Comparison of ENCODE assay signal across 23 mouse cellular contexts in genomic region chr14:86741855-86742531, GRCm38 (mm10).
DNase-seq lines count a peak whose midpoint lies in the region; ATAC-seq and TF ChIP-seq lines count a peak whose summit lies in the region.
"Had no signal": no experiment of that assay in that cellular context is flagged by ENCODE, and none has a peak within 500 bp of the region (broad histone marks: within the 10 kb centered on the region; RNA-seq: fewer than 3 reads in every experiment).

No protein-coding gene starts in this region.

- peaks cover 23% of the 10 kb centered on the region for H3K36me3 ChIP-seq in G1E (replicated peaks)
- no peaks in the 10 kb centered on the region for H3K36me3 ChIP-seq in liver, embryonic 16.5 days (ENCODE audit: control insufficient read depth, insufficient read depth)
- H3K36me3 ChIP-seq: embryonic facial prominence, embryonic 13.5 days; hindbrain, embryonic 12.5 days; limb, embryonic 10.5 days had no signal

- peaks cover 17% of the 10 kb centered on the region for H3K4me1 ChIP-seq in G1E (ENCODE audit: insufficient read depth, low read depth, low read length)
- peaks cover 7% of the 10 kb centered on the region for H3K4me1 ChIP-seq in bone marrow, adult 2 months (ENCODE audit: control insufficient read depth, insufficient read depth, low read length)
- H3K4me1 ChIP-seq in liver, embryonic 16.5 days (ENCODE audit: control insufficient read depth, low read depth, low read length) = peaks cover 17% of the 10 kb centered on the region
- H3K4me1 ChIP-seq: embryonic facial prominence, embryonic 13.5 days; hindbrain, embryonic 12.5 days; limb, embryonic 10.5 days had no signal

- no peak for DNase-seq in G1E (ENCODE audit: low spot score)
- no peak for DNase-seq in B cell, adult 2 months
- DNase-seq in layer of hippocampus, adult 9-11 months = no peak
- DNase-seq in gastrocnemius, postnatal 4 days (ENCODE audit: low spot score in 2 of 2) = no peak
- DNase-seq: adrenal gland, postnatal 14 days; cerebellum, adult 9-11 months; gastrocnemius, postnatal 36 days; kidney, adult 2 months; kidney, postnatal 14 days; lung, adult 18-20 months; lung, postnatal 14 days; retina, postnatal 1 day; thymus, adult 2 months had no signal

- peak overlapping the region; percentile 69; the same call in 1 of the 2 replicates for H3K27ac ChIP-seq in bone marrow, adult 2 months (ENCODE audit: control insufficient read depth, insufficient read depth, low read depth, low read length, poor library complexity)
- peak overlapping the region; percentile 84 for H3K27ac ChIP-seq in liver, embryonic 16.5 days (ENCODE audit: low read length)
- H3K27ac ChIP-seq: embryonic facial prominence, embryonic 13.5 days; heart, embryonic 10.5 days; hindbrain, embryonic 12.5 days; left cerebral cortex, adult 2 months; limb, embryonic 10.5 days had no signal

- peak; percentile 79 for ATAC-seq in G1E (ENCODE audit: extremely low read depth, insufficient number of reproducible peaks, low FRiP score, poor library complexity, severe bottlenecking)
- peak; percentile 90 for ATAC-seq in erythroid progenitor cell, adult 5-6 weeks (replicated peaks; ENCODE audit: low FRiP score, poor library complexity, severe bottlenecking)
- peak; percentile 96 for ATAC-seq in liver, embryonic 16.5 days (ENCODE audit: low read depth)
- ATAC-seq: activated CD4-positive, CD25-positive, alpha-beta regulatory T cell, adult 4 months; forebrain, embryonic 16.5 days had no signal

- H3K4me2 ChIP-seq in liver, embryonic 16.5 days (ENCODE audit: low read depth, low read length) = peak overlapping the region; percentile 51
- H3K4me2 ChIP-seq: embryonic facial prominence, embryonic 13.5 days; hindbrain, embryonic 12.5 days had no signal

- no peak for TF ChIP-seq POLR2A in bone marrow, adult 2 months (IDR thresholded peaks at IDR 0.05; ENCODE audit: borderline replicate concordance, control insufficient read depth, low read depth, low read length)

- WGBS in bone marrow, adult 2 months = 82% methylated on average over 7 of the region's 7 CpGs
- 53% methylated on average over 7 of the region's 7 CpGs for WGBS in liver, embryonic 16.5 days (ENCODE audit: insufficient replicate concordance)

- TF ChIP-seq CTCF in G1E (IDR thresholded peaks at IDR 0.05; ENCODE audit: low read depth, low read length) = no peak
- no peak for TF ChIP-seq CTCF in bone marrow, adult 2 months (IDR thresholded peaks at IDR 0.05; ENCODE audit: control insufficient read depth, insufficient read depth, low read length)

- no peaks in the 10 kb centered on the region for H3K9me3 ChIP-seq in G1E (replicated peaks)
- no peaks in the 10 kb centered on the region for H3K9me3 ChIP-seq in liver, embryonic 16.5 days (replicated peaks; ENCODE audit: control insufficient read depth, low read length)
- H3K9me3 ChIP-seq: embryonic facial prominence, embryonic 13.5 days; heart, embryonic 10.5 days; hindbrain, embryonic 12.5 days; limb, embryonic 10.5 days had no signal

- H3K9ac ChIP-seq in liver, embryonic 16.5 days (ENCODE audit: low read depth, low read length) = no peak overlapping the region
- H3K9ac ChIP-seq: embryonic facial prominence, embryonic 13.5 days; hindbrain, embryonic 12.5 days had no signal

- H3K27me3 ChIP-seq in G1E (ENCODE audit: insufficient read depth, low read length) = no peaks in the 10 kb centered on the region
- H3K27me3 ChIP-seq in liver, embryonic 16.5 days (ENCODE audit: control insufficient read depth, insufficient read depth, low read depth, low read length) = no peaks in the 10 kb centered on the region
- H3K27me3 ChIP-seq: embryonic facial prominence, embryonic 13.5 days; hindbrain, embryonic 12.5 days had no signal

- no peak overlapping the region for H3K4me3 ChIP-seq in G1E (ENCODE audit: low read depth, low read length)
- no peak overlapping the region for H3K4me3 ChIP-seq in bone marrow, adult 2 months (replicated peaks; ENCODE audit: control insufficient read depth, low read depth, low read length)
- H3K4me3 ChIP-seq in liver, embryonic 16.5 days (ENCODE audit: low read depth, low read length) = no peak overlapping the region
- H3K4me3 ChIP-seq: embryonic facial prominence, embryonic 13.5 days; heart, embryonic 10.5 days; hindbrain, embryonic 12.5 days; left cerebral cortex, adult 2 months; limb, embryonic 10.5 days had no signal
